Mouse (Mus musculus) B cell, adult 67 days (primary cell): Measurements from ENCODE around the gene Gm21970. TPM values are rescaled to one million over a fixed set of nuclear protein-coding genes. Genes with fewer than 3 reads are reported as not detected.

Experiments
- total RNA-seq, 2 experiments: library from RNA; stranded (reverse); gene quantifications; 4 replicates each; pipeline ENCODE4 v1.2.4; 2023

The Gm21970 gene
- not detected for total RNA-seq

GRCm38 (mm10) chr16:91391421-91391820, at the start of gene Gm21970:
Gene Gm21970 (plus strand): TSS chr16:91391721.

GRCm38 (mm10) chr16:91372577-91373472, 18.7 kb upstream of the Gm21970 start, which contains the start of gene Ifnar2:
Gene Ifnar2 (plus strand): TSS chr16:91372783.

GRCm38 (mm10) chr16:91405640-91406584, 14.4 kb downstream of the Gm21970 start, which contains the start of gene Il10rb:
Gene Il10rb (plus strand): TSS chr16:91406164.

Other genes with a start within 250 kb of the Gm21970 start
- gene Olig2, start 166.3 kb upstream of the Gm21970 start, total RNA-seq: not detected
- gene Olig1, start 121.9 kb upstream of the Gm21970 start, total RNA-seq: not detected
- gene Ifnar2, start 18.9 kb upstream of the Gm21970 start, total RNA-seq: 10 to 100 TPM; 55.8 to 66.2 TPM
- gene Il10rb, start 14.4 kb downstream of the Gm21970 start, total RNA-seq: 100 to 1,000 TPM; 110 to 129 TPM
- 100 to 1,000 TPM; 160 to 174 TPM for gene Ifnar1, start 93.5 kb downstream of the Gm21970 start, total RNA-seq
- gene Ifngr2, start 155.4 kb downstream of the Gm21970 start, total RNA-seq: 10 to 100 TPM; 53.4 to 66.9 TPM
- gene Tmem50b, start 206.1 kb downstream of the Gm21970 start, total RNA-seq: 10 to 100 TPM; 45.7 to 46.3 TPM
- gene Dnajc28, start 227.3 kb downstream of the Gm21970 start, total RNA-seq: 1 to 10 TPM; 1.3 to 1.7 TPM